Mouse (Mus musculus): ENCODE results near the gene Coq8b.
A peak's percentile ranks its signal among the peaks of the same experiment; 100 is the strongest.
"Not testable (repeated sequence)": the region's sequence is repeated elsewhere in the genome, so short reads cannot be mapped to it uniquely, and the experiment has no call there.

The Coq8b gene

GRCm38 (mm10) chr7:27228865-27229264 lies 4.0 kb upstream of the Coq8b start:
- no peak for DNase-seq (ENCODE audit: extremely low spot score, low spot score)

- DNase-seq (ENCODE audit: extremely low spot score, low spot score) = no peak
These were observed 2.0 kb upstream of the Coq8b start for GRCm38 (mm10) chr7:27230781-27231180.

- no peak for DNase-seq (ENCODE audit: extremely low spot score, low spot score)
These were observed 1.0 kb upstream of the Coq8b start for GRCm38 (mm10) chr7:27231693-27232331.

- DNase-seq (ENCODE audit: extremely low spot score, low spot score) = no peak
These were observed 477 bp downstream of the Coq8b start for GRCm38 (mm10) chr7:27233300-27233699.

GRCm38 (mm10) chr7:27235726-27236125 lies 2.9 kb downstream of the Coq8b start:
- no peak for DNase-seq (ENCODE audit: extremely low spot score, low spot score)

GRCm38 (mm10) chr7:27237527-27237926 lies 4.7 kb downstream of the Coq8b start:
- DNase-seq (ENCODE audit: extremely low spot score, low spot score) = no peak

- no peak for DNase-seq (ENCODE audit: extremely low spot score, low spot score)
These were observed 5.7 kb downstream of the Coq8b start for GRCm38 (mm10) chr7:27238568-27238967.

GRCm38 (mm10) chr7:27243211-27243610 lies 10.4 kb downstream of the Coq8b start:
- DNase-seq (ENCODE audit: extremely low spot score, low spot score) = no peak

- not testable (repeated sequence) for DNase-seq (ENCODE audit: extremely low spot score, low spot score)
These were observed 11.3 kb downstream of the Coq8b start for GRCm38 (mm10) chr7:27244088-27244487.

- DNase-seq (ENCODE audit: extremely low spot score, low spot score) = peak; percentile 24
These were observed 16.3 kb downstream of the Coq8b start for GRCm38 (mm10) chr7:27249146-27249545.

GRCm38 (mm10) chr7:27249928-27250327 lies 17.1 kb downstream of the Coq8b start:
- no peak for DNase-seq (ENCODE audit: extremely low spot score, low spot score)

- no peak for DNase-seq (ENCODE audit: extremely low spot score, low spot score)
These were observed 19.1 kb downstream of the Coq8b start for GRCm38 (mm10) chr7:27251946-27252345.

GRCm38 (mm10) chr7:27255721-27256120 lies 22.9 kb downstream of the Coq8b start:
- no peak for DNase-seq (ENCODE audit: extremely low spot score, low spot score)

- peak; percentile 34 for DNase-seq (ENCODE audit: extremely low spot score, low spot score)
These were observed 24.4 kb downstream of the Coq8b start for GRCm38 (mm10) chr7:27257046-27257851.

- peak; percentile 69 for DNase-seq (ENCODE audit: extremely low spot score, low spot score)
These were observed 25.0 kb downstream of the Coq8b start for GRCm38 (mm10) chr7:27257852-27258204.

GRCm38 (mm10) chr7:27258205-27258899 lies 25.5 kb downstream of the Coq8b start, which contains the start of gene Numbl:
Gene Numbl (plus strand): TSS chr7:27258433.
- DNase-seq (ENCODE audit: extremely low spot score, low spot score) = peak; percentile 96

GRCm38 (mm10) chr7:27259271-27259721 lies 26.5 kb downstream of the Coq8b start:
- no peak for DNase-seq (ENCODE audit: extremely low spot score, low spot score)

GRCm38 (mm10) chr7:27259771-27260170 lies 26.9 kb downstream of the Coq8b start:
- no peak for DNase-seq (ENCODE audit: extremely low spot score, low spot score)

- DNase-seq (ENCODE audit: extremely low spot score, low spot score) = no peak
These were observed 28.0 kb downstream of the Coq8b start for GRCm38 (mm10) chr7:27260856-27261255.

- no peak for DNase-seq (ENCODE audit: extremely low spot score, low spot score)
These were observed 29.1 kb downstream of the Coq8b start for GRCm38 (mm10) chr7:27261888-27262287.

- no peak for DNase-seq (ENCODE audit: extremely low spot score, low spot score)
These were observed 31.9 kb downstream of the Coq8b start for GRCm38 (mm10) chr7:27264761-27265160.

- no peak for DNase-seq (ENCODE audit: extremely low spot score, low spot score)
These were observed 33.8 kb downstream of the Coq8b start for GRCm38 (mm10) chr7:27266515-27267128.

Data from neural tube, embryonic 10.5 days (tissue).